Mouse (Mus musculus): ENCODE results near the gene Tubb1. TPM values are rescaled to one million over a fixed set of nuclear protein-coding genes. Genes with fewer than 3 reads are reported as not detected.

Tubb1 gene
- polyA plus RNA-seq, 1 experiment from 2014 or later, result 2.7 TPM

DNA sequence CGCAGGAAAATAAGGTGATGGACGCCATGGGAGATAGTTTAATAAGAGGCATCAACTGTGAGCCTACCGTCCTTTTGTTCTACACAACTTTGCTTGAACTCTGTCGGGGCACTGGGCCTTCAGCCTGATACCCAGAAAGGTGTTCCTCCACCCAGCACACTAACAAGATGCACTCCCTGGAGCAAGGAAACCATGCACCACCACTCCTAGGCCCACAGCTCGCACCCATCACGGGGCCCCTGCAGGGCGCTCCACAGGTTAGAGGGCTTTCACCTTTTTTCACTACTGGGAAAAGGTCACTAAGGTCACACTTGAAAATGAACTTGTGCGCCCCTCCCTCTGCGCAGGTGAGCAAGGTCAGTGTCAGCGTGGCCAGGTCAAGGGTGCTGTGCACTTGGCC lies 12.9 kb downstream of the Tubb1 start:
- H3K4me2 ChIP-seq (replicated peaks; ENCODE audit: low read depth, low read length), result peak overlapping the region; percentile 77
- ATAC-seq (ENCODE audit: low FRiP score, low TSS enrichment), result peak; percentile 53
- H3K4me3 ChIP-seq (ENCODE audit: low read length), result peak overlapping the region; percentile 76
- H3K36me3 ChIP-seq (ENCODE audit: insufficient read depth, low read length), result peaks cover 47% of the 10 kb centered on the region
- peak overlapping the region; percentile 76 for H3K27ac ChIP-seq (ENCODE audit: low read length)
- H3K27me3 ChIP-seq (ENCODE audit: insufficient read depth, low read length), result no peaks in the 10 kb centered on the region
- peaks cover 10% of the 10 kb centered on the region for H3K4me1 ChIP-seq (ENCODE audit: insufficient read depth, low read length)
- peak overlapping the region; percentile 91 for H3K9ac ChIP-seq (replicated peaks; ENCODE audit: low read length)
- WGBS, result 38% methylated on average over 10 of the region's 10 CpGs
- H3K9me3 ChIP-seq (ENCODE audit: low read length), result no peaks in the 10 kb centered on the region

DNA sequence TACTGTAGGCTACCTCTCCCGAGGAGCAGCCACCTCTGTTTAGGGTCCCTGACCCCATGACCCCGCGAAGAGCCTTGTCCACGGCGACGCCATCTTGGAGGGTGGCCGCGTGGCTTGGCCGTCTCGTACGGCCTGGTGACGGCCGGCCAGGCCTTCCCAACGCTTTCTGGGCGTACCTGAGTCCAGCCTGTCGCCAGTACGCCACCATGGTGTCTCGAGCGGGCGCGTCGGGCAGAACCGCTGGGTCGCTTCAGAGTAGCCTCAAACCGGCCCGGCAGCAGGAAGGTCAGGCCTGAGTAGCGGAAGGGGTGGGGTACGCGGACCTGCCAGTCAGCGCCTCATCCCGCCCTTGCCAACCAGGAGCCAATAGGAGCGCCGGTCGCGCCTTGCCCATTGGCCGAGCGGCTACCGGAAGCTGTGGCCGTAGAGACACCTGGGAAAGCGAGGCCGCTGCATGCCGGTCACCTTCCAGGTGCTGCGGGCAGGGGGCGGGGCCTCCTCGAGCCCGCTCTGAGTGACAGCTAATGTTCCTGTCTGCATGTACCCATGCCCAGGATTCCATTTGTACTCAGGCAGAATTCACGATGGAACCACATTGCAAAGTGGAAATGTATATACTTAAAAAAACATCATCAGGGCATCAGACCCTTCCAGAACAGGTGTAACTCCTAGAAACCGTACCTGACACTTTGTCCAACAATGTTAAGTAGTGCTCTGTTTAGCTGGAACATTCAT lies 13.5 kb downstream of the Tubb1 start, which contains the start of gene Atp5e:
Gene Atp5e (minus strand): TSS at position 317 of the 735 bp plus-strand sequence.
- peaks cover 10% of the 10 kb centered on the region for H3K4me1 ChIP-seq (ENCODE audit: insufficient read depth, low read length)

DNA sequence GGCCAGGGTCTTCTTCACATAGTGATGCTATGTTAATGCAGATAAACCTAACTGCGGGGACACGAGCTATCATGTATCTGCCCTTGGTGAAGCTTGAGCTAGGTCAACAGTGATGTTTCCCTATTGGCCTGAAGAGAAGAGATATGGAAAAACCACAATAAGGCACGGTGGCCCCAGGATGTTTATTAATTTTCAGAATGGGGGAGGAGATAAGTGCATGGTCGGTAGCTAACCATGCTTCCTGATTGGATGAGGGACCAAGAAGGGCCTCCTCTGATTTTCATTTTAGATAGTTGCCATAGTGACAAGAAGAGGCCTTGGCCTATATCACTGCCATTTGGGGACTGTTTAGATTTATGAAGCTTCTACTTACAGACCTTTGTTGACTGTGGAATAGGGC lies 19.8 kb downstream of the Tubb1 start:
- H3K27ac ChIP-seq (ENCODE audit: low read length), result no peak overlapping the region
- no peak overlapping the region for H3K4me3 ChIP-seq (ENCODE audit: low read length)
- H3K27me3 ChIP-seq (ENCODE audit: insufficient read depth, low read length), result no peaks in the 10 kb centered on the region
- H3K4me2 ChIP-seq (replicated peaks; ENCODE audit: low read depth, low read length), result no peak overlapping the region
- H3K9ac ChIP-seq (replicated peaks; ENCODE audit: low read length), result no peak overlapping the region
- no peak for ATAC-seq (ENCODE audit: low FRiP score, low TSS enrichment)
- peaks cover 22% of the 10 kb centered on the region for H3K4me1 ChIP-seq (ENCODE audit: insufficient read depth, low read length)
- peaks cover 24% of the 10 kb centered on the region for H3K36me3 ChIP-seq (ENCODE audit: insufficient read depth, low read length)
- WGBS, result 76% methylated on average over 4 of the region's 4 CpGs
- H3K9me3 ChIP-seq (ENCODE audit: low read length), result no peaks in the 10 kb centered on the region

More for the DNA sequence above, 13.5 kb downstream of the Tubb1 start, which contains the start of gene Atp5e:
- H3K36me3 ChIP-seq (ENCODE audit: insufficient read depth, low read length), result peaks cover 47% of the 10 kb centered on the region
- peak; percentile 100 for ATAC-seq (ENCODE audit: low FRiP score, low TSS enrichment)
- H3K4me2 ChIP-seq (replicated peaks; ENCODE audit: low read depth, low read length), result peak within 1 kb of the TSS; percentile 77
- no peaks in the 10 kb centered on the region for H3K27me3 ChIP-seq (ENCODE audit: insufficient read depth, low read length)
- peak within 1 kb of the TSS; percentile 76 for H3K4me3 ChIP-seq (ENCODE audit: low read length)
- H3K9me3 ChIP-seq (ENCODE audit: low read length), result no peaks in the 10 kb centered on the region
- H3K27ac ChIP-seq (ENCODE audit: low read length), result peak within 1 kb of the TSS; percentile 76
- WGBS, result 2% methylated on average over 48 of the region's 48 CpGs
- peak within 1 kb of the TSS; percentile 91 for H3K9ac ChIP-seq (replicated peaks; ENCODE audit: low read length)

DNA sequence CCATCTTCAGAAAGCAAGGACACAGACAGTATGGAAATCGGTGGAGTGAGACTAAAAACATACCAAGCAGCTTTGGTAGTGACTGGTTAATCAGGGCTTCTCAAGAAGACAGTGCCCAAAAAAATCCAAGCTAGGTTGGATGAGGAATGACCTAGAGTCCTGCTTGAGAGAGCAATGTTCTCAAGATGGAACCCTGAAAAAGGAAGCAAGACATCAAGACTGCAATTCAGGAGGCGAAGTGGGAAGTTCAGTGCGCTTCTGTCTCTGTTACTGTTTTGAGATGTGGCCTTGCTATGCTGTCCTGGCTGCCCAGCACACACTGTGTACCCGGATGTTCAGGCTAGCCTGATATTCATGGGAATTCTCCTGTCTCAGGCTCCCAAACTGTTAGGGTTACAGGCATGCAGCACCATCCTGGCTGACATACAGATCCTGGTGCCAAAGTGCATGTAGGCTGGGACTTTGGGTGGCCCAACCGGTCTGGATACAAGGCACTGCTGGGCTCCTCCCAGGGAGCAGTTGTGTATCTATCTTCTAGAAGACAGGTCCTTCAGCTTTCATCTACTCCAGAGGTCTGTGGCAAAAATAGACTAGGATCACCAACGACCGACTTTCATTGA lies 20.4 kb downstream of the Tubb1 start:
- Histone ChIP-seq H3K27me3 (ENCODE audit: insufficient read depth, low read length) (no peaks in the 10 kb centered on the region), H3K36me3 (ENCODE audit: insufficient read depth, low read length) (peaks cover 21% of the 10 kb centered on the region), H3K9me3 (ENCODE audit: low read length) (no peaks in the 10 kb centered on the region), H3K4me3 (ENCODE audit: low read length) (no peak overlapping the region), H3K9ac (replicated peaks; ENCODE audit: low read length) (no peak overlapping the region), H3K27ac (ENCODE audit: low read length) (no peak overlapping the region), H3K4me2 (replicated peaks; ENCODE audit: low read depth, low read length) (no peak overlapping the region), H3K4me1 (ENCODE audit: insufficient read depth, low read length) (peaks cover 22% of the 10 kb centered on the region)
- WGBS, result 93% methylated on average over 7 of the region's 7 CpGs
- ATAC-seq (ENCODE audit: low FRiP score, low TSS enrichment), result no peak

DNA sequence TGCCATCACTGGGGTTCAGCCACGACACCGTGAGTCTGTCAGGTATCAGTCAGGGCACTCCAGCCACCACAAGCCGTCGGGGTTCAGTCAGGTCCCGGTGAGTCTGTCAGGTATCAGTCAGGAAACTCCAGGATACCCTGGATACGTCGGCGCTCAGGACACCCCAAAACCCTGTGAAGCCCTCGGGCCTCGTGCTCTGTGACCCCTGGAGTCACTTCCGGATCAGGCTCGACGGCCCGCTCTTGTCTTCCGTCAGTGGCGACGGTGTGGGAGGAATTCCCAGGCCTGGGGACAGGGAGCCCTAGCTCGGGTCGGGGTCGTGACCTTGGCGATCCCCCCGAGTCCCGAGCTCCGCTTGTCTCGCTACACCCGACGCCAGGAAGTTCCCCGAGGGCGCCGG lies 21.9 kb downstream of the Tubb1 start:
- Histone ChIP-seq H3K9me3 (ENCODE audit: low read length) (no peaks in the 10 kb centered on the region), H3K4me2 (replicated peaks; ENCODE audit: low read depth, low read length) (peak overlapping the region; percentile 57), H3K4me1 (ENCODE audit: insufficient read depth, low read length) (peaks cover 22% of the 10 kb centered on the region), H3K9ac (replicated peaks; ENCODE audit: low read length) (peak overlapping the region; percentile 76), H3K4me3 (ENCODE audit: low read length) (peak overlapping the region; percentile 63), H3K36me3 (ENCODE audit: insufficient read depth, low read length) (peaks cover 13% of the 10 kb centered on the region), H3K27ac (ENCODE audit: low read length) (peak overlapping the region; percentile 48), H3K27me3 (ENCODE audit: insufficient read depth, low read length) (no peaks in the 10 kb centered on the region)
- WGBS, result 9% methylated on average over 30 of the region's 30 CpGs
- peak; percentile 47 for ATAC-seq (ENCODE audit: low FRiP score, low TSS enrichment)

DNA sequence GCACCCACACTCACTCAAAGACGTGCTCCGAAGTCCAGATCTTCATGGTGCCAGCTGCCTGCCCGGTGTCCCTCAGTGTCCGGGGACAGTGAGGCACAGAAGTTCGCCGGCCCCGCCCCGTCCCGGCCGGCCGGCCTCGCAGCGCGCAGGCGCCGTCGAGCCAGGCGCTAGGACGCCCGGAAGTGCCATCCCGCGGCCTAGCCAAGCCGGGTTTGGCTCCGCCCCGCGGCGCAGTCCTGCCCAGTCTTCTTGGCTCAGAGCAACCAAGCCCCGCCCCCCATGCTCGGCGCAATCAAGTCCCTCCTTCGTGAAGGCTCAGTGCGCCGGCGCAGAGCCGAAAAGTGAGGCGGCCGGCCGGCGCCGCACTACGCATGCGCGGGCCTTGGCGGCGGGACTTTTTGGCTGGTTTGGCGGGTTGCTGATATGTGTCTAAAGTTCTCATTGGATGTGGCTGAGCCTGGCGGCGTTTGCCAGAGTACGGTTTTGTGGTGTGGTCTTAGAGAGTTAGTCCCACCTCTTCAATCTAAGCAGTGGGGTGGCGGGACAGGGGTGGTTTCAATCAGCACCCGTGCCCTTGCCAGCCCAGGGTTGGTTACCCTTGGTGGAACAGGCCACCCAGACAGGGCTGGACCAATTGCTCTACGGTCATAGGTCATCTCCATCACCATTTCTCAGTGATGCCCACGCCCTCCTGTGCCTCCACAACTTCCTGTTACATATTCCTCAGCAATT lies 22.5 kb downstream of the Tubb1 start, which contains the start of gene Prelid3b:
Gene Prelid3b (minus strand): TSS at position 264 of the 732 bp plus-strand sequence.
- peak; percentile 98 for ATAC-seq (ENCODE audit: low FRiP score, low TSS enrichment)
- peaks cover 22% of the 10 kb centered on the region for H3K4me1 ChIP-seq (ENCODE audit: insufficient read depth, low read length)
- H3K27me3 ChIP-seq (ENCODE audit: insufficient read depth, low read length), result no peaks in the 10 kb centered on the region
- H3K36me3 ChIP-seq (ENCODE audit: insufficient read depth, low read length), result peaks cover 12% of the 10 kb centered on the region
- no peaks in the 10 kb centered on the region for H3K9me3 ChIP-seq (ENCODE audit: low read length)
- under 1% methylated on average over 53 of the region's 53 CpGs for WGBS
- peak within 1 kb of the TSS; percentile 48 for H3K27ac ChIP-seq (ENCODE audit: low read length)
- peak within 1 kb of the TSS; percentile 76 for H3K9ac ChIP-seq (replicated peaks; ENCODE audit: low read length)
- peak within 1 kb of the TSS; percentile 63 for H3K4me3 ChIP-seq (ENCODE audit: low read length)
- H3K4me2 ChIP-seq (replicated peaks; ENCODE audit: low read depth, low read length), result peak within 1 kb of the TSS; percentile 57

DNA sequence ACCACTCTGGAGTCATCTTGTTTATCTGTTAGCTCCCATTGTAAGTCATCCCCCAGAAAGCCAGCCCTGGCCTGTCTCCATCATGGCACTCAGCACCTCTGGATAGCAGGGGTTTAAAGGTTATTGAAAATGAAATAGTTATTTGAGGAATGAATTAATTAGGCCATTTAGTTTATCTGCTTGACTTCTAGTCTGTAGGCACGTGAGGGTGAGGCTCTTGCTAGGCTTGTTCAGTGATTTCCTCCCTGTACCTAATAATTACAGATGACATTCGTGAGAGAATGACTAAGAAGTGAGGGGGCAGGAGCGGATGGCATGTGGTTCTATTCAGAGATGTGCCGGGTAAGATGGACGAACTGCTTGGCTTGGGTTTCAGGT lies 23.0 kb downstream of the Tubb1 start:
- WGBS, result 73% methylated on average over 5 of the region's 5 CpGs
- Histone ChIP-seq H3K27me3 (ENCODE audit: insufficient read depth, low read length) (no peaks in the 10 kb centered on the region), H3K9ac (replicated peaks; ENCODE audit: low read length) (peak overlapping the region; percentile 61), H3K4me2 (replicated peaks; ENCODE audit: low read depth, low read length) (peak overlapping the region; percentile 57), H3K27ac (ENCODE audit: low read length) (no peak overlapping the region), H3K4me3 (ENCODE audit: low read length) (peak overlapping the region; percentile 63), H3K9me3 (ENCODE audit: low read length) (no peaks in the 10 kb centered on the region), H3K4me1 (ENCODE audit: insufficient read depth, low read length) (peaks cover 22% of the 10 kb centered on the region), H3K36me3 (ENCODE audit: insufficient read depth, low read length) (peaks cover 9% of the 10 kb centered on the region)
- ATAC-seq (ENCODE audit: low FRiP score, low TSS enrichment), result no peak

DNA sequence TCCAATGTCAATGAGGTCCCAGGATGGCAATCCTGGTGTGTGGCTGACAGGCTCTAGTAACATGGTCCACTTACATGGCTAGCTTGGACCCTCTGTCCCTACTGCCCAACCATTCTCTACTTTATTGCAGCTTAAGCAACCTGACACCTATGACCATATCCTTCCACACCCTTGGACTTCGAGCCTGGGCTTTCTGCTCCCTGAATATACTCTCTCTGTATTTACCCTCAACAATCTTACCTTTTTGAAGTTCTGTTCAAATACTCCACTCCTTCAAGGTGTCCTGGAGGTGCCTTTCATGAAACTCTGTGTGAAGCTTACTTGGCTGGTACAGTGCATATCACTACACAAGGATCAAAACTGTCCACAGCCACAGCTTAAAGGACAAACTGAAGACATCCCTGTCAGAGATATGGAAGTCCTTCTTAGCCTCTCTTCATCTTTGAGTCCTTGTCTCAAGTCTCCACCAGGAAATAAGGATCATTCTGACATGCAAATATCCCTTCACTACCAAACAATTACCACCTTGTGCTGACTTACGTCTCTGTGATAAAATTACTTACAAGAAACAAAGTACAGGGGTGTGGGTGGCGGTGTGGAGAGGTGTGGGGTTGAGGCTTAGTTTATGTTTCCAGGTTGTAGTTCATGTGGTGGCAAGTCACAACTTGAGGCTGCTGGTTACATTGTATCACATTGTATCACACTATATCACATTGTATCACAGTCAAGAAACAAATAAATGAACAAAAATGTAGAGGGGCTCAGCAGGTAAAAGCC lies 27.2 kb downstream of the Tubb1 start:
- ATAC-seq (ENCODE audit: low FRiP score, low TSS enrichment), result no peak
- H3K27me3 ChIP-seq (ENCODE audit: insufficient read depth, low read length), result no peaks in the 10 kb centered on the region
- WGBS, result 58% methylated on average over 3 of the region's 3 CpGs
- no peaks in the 10 kb centered on the region for H3K36me3 ChIP-seq (ENCODE audit: insufficient read depth, low read length)
- no peak overlapping the region for H3K27ac ChIP-seq (ENCODE audit: low read length)
- 0 out of 2 replicates have a peak, but pooled peaks cover 3% of the 10 kb centered on the region for H3K4me1 ChIP-seq (ENCODE audit: insufficient read depth, low read length)
- no peak overlapping the region for H3K9ac ChIP-seq (replicated peaks; ENCODE audit: low read length)
- no peaks in the 10 kb centered on the region for H3K9me3 ChIP-seq (ENCODE audit: low read length)
- H3K4me3 ChIP-seq (ENCODE audit: low read length), result no peak overlapping the region
- no peak overlapping the region for H3K4me2 ChIP-seq (replicated peaks; ENCODE audit: low read depth, low read length)

DNA sequence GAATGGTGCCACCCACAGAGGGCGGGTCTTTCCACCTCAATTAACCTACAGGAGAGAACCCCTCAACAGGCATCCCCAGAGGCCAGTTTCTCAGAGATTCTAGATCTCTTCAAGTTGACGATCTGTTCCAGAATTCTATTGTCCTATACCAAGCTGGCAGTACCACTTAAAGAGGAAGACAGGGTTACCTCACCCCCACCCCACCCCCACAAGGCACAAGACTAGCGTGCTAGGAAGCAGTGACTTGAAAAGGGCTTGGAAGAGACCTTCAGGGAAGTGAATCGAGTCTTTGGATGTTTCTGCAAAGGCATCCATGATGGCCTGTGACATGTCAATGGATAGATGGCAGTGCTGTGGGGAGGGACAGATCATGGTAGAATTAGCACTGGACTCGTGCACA lies 28.3 kb downstream of the Tubb1 start:
- H3K4me3 ChIP-seq (ENCODE audit: low read length), result no peak overlapping the region
- no peaks in the 10 kb centered on the region for H3K4me1 ChIP-seq (ENCODE audit: insufficient read depth, low read length)
- no peak overlapping the region for H3K27ac ChIP-seq (ENCODE audit: low read length)
- no peaks in the 10 kb centered on the region for H3K36me3 ChIP-seq (ENCODE audit: insufficient read depth, low read length)
- WGBS, result 72% methylated on average over 5 of the region's 5 CpGs
- no peak for ATAC-seq (ENCODE audit: low FRiP score, low TSS enrichment)
- H3K4me2 ChIP-seq (replicated peaks; ENCODE audit: low read depth, low read length), result no peak overlapping the region
- H3K9me3 ChIP-seq (ENCODE audit: low read length), result no peaks in the 10 kb centered on the region
- H3K27me3 ChIP-seq (ENCODE audit: insufficient read depth, low read length), result no peaks in the 10 kb centered on the region
- no peak overlapping the region for H3K9ac ChIP-seq (replicated peaks; ENCODE audit: low read length)

Measured in kidney, embryonic 16.5 days (tissue).